Mouse (Mus musculus) erythroblast, embryonic 14.5 days (primary cell): ENCODE results near the gene C1rl.
"Not testable (repeated sequence)": the region's sequence is repeated elsewhere in the genome, so short reads cannot be mapped to it uniquely, and the experiment has no call there.

Experiments used
- GATA1 ChIP-seq: IDR thresholded peaks from 2 replicates; pipeline ENCODE4 v1.6.1; 2012; ENCODE audit warnings: low read length, inconsistent platforms, mixed read lengths
- TAL1 ChIP-seq: IDR thresholded peaks from 3 replicates; pipeline ENCODE4 v1.6.1; 2012; ENCODE audit warnings: low read length, inconsistent platforms, mixed read lengths

GRCm38 (mm10) chr6:124471783-124472638 lies 20.9 kb upstream of the C1rl start:
- TF ChIP-seq GATA1, TAL1: not testable (repeated sequence)
